Mouse (Mus musculus): ENCODE data around the gene Ankrd44. TPM values are rescaled to one million over a fixed set of nuclear protein-coding genes. Genes with fewer than 3 reads are reported as not detected.

The Ankrd44 gene
- total RNA-seq, 2 experiments from 2014 or later: 18.0 to 20.9 TPM

- DNase-seq: no peak
Measured at GRCm38 (mm10) chr1:54846346-54847000, 79.7 kb downstream of the Ankrd44 start.

GRCm38 (mm10) chr1:54844361-54844760 is 81.8 kb downstream of the Ankrd44 start:
- DNase-seq: no peak

- no peak for DNase-seq
Measured at GRCm38 (mm10) chr1:54842765-54843461, 83.3 kb downstream of the Ankrd44 start.

- DNase-seq: no peak
Measured at GRCm38 (mm10) chr1:54841788-54842187, 84.4 kb downstream of the Ankrd44 start.

- DNase-seq: no peak
Measured at GRCm38 (mm10) chr1:54840040-54840439, 86.1 kb downstream of the Ankrd44 start.

GRCm38 (mm10) chr1:54838486-54838805 is 87.7 kb downstream of the Ankrd44 start:
- DNase-seq: no peak

GRCm38 (mm10) chr1:54837721-54838485 is 88.3 kb downstream of the Ankrd44 start:
- DNase-seq: no peak

- no peak for DNase-seq
Measured at GRCm38 (mm10) chr1:54835661-54836205, 90.5 kb downstream of the Ankrd44 start.

GRCm38 (mm10) chr1:54833221-54833620 is 93.0 kb downstream of the Ankrd44 start:
- no peak for DNase-seq

- no peak for DNase-seq
Measured at GRCm38 (mm10) chr1:54832765-54833164, 93.4 kb downstream of the Ankrd44 start.

GRCm38 (mm10) chr1:54830223-54830622 is 96.0 kb downstream of the Ankrd44 start:
- peak; percentile 48 for DNase-seq

GRCm38 (mm10) chr1:54829681-54830213 is 96.4 kb downstream of the Ankrd44 start:
- DNase-seq: no peak

GRCm38 (mm10) chr1:54827827-54828226 is 98.4 kb downstream of the Ankrd44 start:
- DNase-seq: no peak

- no peak for DNase-seq
Measured at GRCm38 (mm10) chr1:54827351-54827750, 98.8 kb downstream of the Ankrd44 start.

- DNase-seq: peak; percentile 92
Measured at GRCm38 (mm10) chr1:54826426-54826986, 99.7 kb downstream of the Ankrd44 start.

- no peak for DNase-seq
Measured at GRCm38 (mm10) chr1:54825718-54826425, 100.3 kb downstream of the Ankrd44 start.

- DNase-seq: no peak
Measured at GRCm38 (mm10) chr1:54824106-54824808, 101.9 kb downstream of the Ankrd44 start.

GRCm38 (mm10) chr1:54821797-54822196 is 104.4 kb downstream of the Ankrd44 start:
- no peak for DNase-seq

- DNase-seq: no peak
Measured at GRCm38 (mm10) chr1:54815206-54815855, 110.9 kb downstream of the Ankrd44 start.

- no peak for DNase-seq
Measured at GRCm38 (mm10) chr1:54809811-54810549, 116.2 kb downstream of the Ankrd44 start.

Measured in heart, postnatal 4 days (tissue).